Mouse (Mus musculus): ENCODE measurements around the gene Cdh20. TPM values are rescaled to one million over a fixed set of nuclear protein-coding genes. Genes with fewer than 3 reads are reported as not detected.

Cdh20 gene
- total and polyA plus RNA-seq, 3 experiments: not detected

GRCm38 (mm10) chr1:105041668-105042067 is 273.3 kb downstream of the Cdh20 start:
- Histone ChIP-seq H3K4me3 (ENCODE audit: control insufficient read depth in 1 of 2, insufficient read depth in 1 of 2, low read depth in 2 of 2, low read length in 2 of 2) (no peak overlapping the region), H3K79me2 (ENCODE audit: control insufficient read depth, insufficient read depth, low read length, poor library complexity) (no peaks in the 10 kb centered on the region), H3K27ac (ENCODE audit: control insufficient read depth, low read depth, low read length) (no peak overlapping the region), H3K27me3 (ENCODE audit: control insufficient read depth in 1 of 2, insufficient read depth in 2 of 2, low read length in 2 of 2) (no peaks in the 10 kb centered on the region), H3K4me1 (ENCODE audit: control insufficient read depth in 1 of 2, insufficient read depth in 2 of 2, low read length in 2 of 2) (no peaks in the 10 kb centered on the region), H3K9me3 (replicated peaks; ENCODE audit: insufficient read depth, low read length) (no peaks in the 10 kb centered on the region), H3K9ac (ENCODE audit: control insufficient read depth, low read depth, low read length, poor library complexity, severe bottlenecking) (no peak overlapping the region), H3K36me3 (ENCODE audit: control insufficient read depth in 1 of 2, insufficient read depth in 2 of 2, low read length in 2 of 2) (no peaks in the 10 kb centered on the region)
- no peak for DNase-seq (ENCODE audit: low read depth, low spot score)
- TF ChIP-seq ZKSCAN1 (IDR thresholded peaks at IDR 0.05; ENCODE audit: low read depth, low read length) (no peak), TCF12 (IDR thresholded peaks at IDR 0.05; ENCODE audit: low read depth, low read length) (no peak), MEF2A (IDR thresholded peaks at IDR 0.05; ENCODE audit: extremely low read depth, insufficient replicate concordance, low read depth, low read length, poor library complexity, severe bottlenecking) (no peak), MAZ (IDR thresholded peaks at IDR 0.05; ENCODE audit: low read depth, low read length) (no peak), USF1 (IDR thresholded peaks at IDR 0.05; ENCODE audit: low read depth, low read length) (no peak), ZMIZ1 (IDR thresholded peaks at IDR 0.05; ENCODE audit: low read depth, low read length) (no peak), ZNF384 (IDR thresholded peaks at IDR 0.05; ENCODE audit: low read depth, low read length) (no peak), GABPA (IDR thresholded peaks at IDR 0.05; ENCODE audit: low read depth, low read length) (no peak), E2F4 (IDR thresholded peaks at IDR 0.05; ENCODE audit: borderline replicate concordance, low read depth, low read length) (no peak), ELF1 (IDR thresholded peaks at IDR 0.05; ENCODE audit: low read depth, low read length) (no peak), MYB (IDR thresholded peaks at IDR 0.05; ENCODE audit: low read depth, low read length) (no peak), UBTF (IDR thresholded peaks at IDR 0.05; ENCODE audit: borderline replicate concordance, insufficient read depth, low read depth, low read length) (no peak), SIN3A (IDR thresholded peaks at IDR 0.05; ENCODE audit: low read length) (no peak), POLR2AphosphoS5 (IDR thresholded peaks at IDR 0.05; ENCODE audit: borderline replicate concordance, low read depth, low read length) (no peak), TBP (IDR thresholded peaks at IDR 0.05; ENCODE audit: low read depth, low read length) (no peak), CHD1 (IDR thresholded peaks at IDR 0.05; ENCODE audit: low read depth, low read length) (no peak), BHLHE40 (IDR thresholded peaks at IDR 0.05; ENCODE audit: borderline replicate concordance, low read depth, low read length) (no peak)

All from MEL (cell line).